Mouse (Mus musculus): Measurements from ENCODE around the gene Ly6g6e. TPM values are rescaled to one million over a fixed set of nuclear protein-coding genes. Genes with fewer than 3 reads are reported as not detected.

Gene Ly6g6e
- polyA plus RNA-seq, 1 experiment: 27.5 TPM

DNA sequence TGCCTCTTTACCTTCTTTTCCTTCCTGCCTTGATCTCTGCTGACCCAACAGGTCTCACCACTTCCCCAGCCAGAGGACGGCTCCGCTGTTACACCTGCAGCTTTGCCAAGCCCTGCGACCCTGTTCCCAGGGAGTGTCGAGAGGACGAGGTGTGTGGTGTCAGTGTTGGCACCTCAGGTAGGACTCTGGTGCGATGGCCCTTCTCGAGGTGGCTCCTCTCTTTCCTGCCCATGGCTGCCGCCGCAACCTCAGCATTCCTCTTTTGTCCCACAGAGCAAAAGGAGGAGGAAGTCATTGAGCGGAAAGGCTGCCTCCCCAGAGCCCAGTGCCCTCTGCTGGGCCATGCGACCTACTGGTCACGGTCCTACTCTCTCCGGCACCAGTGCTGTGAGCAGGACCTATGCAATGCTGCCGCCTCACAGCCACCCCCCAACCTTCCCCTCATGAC lies 1.1 kb downstream of the Ly6g6e start, which contains the start of gene Ly6g6d:
Gene Ly6g6d, minus strand, starts transcription at position 280 of the 448 bp plus-strand sequence.
- H3K4me3 ChIP-seq (ENCODE audit: low read depth, low read length): peak within 1 kb of the TSS; percentile 57
- H3K9ac ChIP-seq (ENCODE audit: low read depth, poor library complexity, severe bottlenecking): peak within 1 kb of the TSS; percentile 58
- no peaks in the 10 kb centered on the region for H3K27me3 ChIP-seq (ENCODE audit: control insufficient read depth, insufficient read depth, low read length, poor library complexity, severe bottlenecking)
- H3K27ac ChIP-seq (ENCODE audit: insufficient read depth, low read length): peak within 1 kb of the TSS; percentile 85
- peak; percentile 34 for TF ChIP-seq CTCF (IDR thresholded peaks at IDR 0.05; ENCODE audit: low read depth, low read length)
- TF ChIP-seq EP300 (IDR thresholded peaks at IDR 0.05; ENCODE audit: insufficient read depth, low read depth, low read length): no peak
- peaks cover 2% of the 10 kb centered on the region for H3K4me1 ChIP-seq (ENCODE audit: control insufficient read depth, insufficient read depth, low read length)
- H3K36me3 ChIP-seq (ENCODE audit: control insufficient read depth, insufficient read depth, low read length, poor library complexity, severe bottlenecking): no peaks in the 10 kb centered on the region
- no peaks in the 10 kb centered on the region for H3K9me3 ChIP-seq (replicated peaks; ENCODE audit: control insufficient read depth, insufficient read depth, low read length, poor library complexity, severe bottlenecking)

DNA sequence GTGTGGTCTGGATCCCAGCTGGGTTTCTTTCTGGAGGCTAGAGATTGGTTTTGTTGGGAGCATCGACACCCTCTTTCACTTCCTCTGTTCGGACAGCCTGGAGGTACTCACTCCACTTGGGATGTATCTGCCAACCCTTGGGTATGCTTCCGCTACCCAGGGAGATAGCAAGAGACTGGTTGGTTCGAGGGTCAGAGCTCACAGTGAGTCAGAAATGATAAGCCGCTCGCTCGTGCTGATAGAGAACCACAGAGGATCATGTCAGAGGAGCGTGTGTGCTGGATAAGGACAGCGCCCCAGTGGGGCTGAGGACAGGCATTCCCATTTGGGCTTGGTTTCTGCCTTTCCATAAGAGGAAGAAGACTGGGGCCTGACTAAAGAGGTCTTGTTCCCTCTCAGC lies 3.1 kb downstream of the Ly6g6e start:
- Histone ChIP-seq H3K4me3 (ENCODE audit: low read depth, low read length) (no peak overlapping the region), H3K27ac (ENCODE audit: insufficient read depth, low read length) (no peak overlapping the region), H3K27me3 (ENCODE audit: control insufficient read depth, insufficient read depth, low read length, poor library complexity, severe bottlenecking) (no peaks in the 10 kb centered on the region), H3K4me1 (ENCODE audit: control insufficient read depth, insufficient read depth, low read length) (peaks cover 2% of the 10 kb centered on the region), H3K9me3 (replicated peaks; ENCODE audit: control insufficient read depth, insufficient read depth, low read length, poor library complexity, severe bottlenecking) (no peaks in the 10 kb centered on the region), H3K9ac (ENCODE audit: low read depth, poor library complexity, severe bottlenecking) (no peak overlapping the region), H3K36me3 (ENCODE audit: control insufficient read depth, insufficient read depth, low read length, poor library complexity, severe bottlenecking) (no peaks in the 10 kb centered on the region)
- TF ChIP-seq EP300 (IDR thresholded peaks at IDR 0.05; ENCODE audit: insufficient read depth, low read depth, low read length) (no peak), CTCF (IDR thresholded peaks at IDR 0.05; ENCODE audit: low read depth, low read length) (no peak), POLR2A (IDR thresholded peaks at IDR 0.05; ENCODE audit: insufficient read depth, low read length) (no peak)

DNA sequence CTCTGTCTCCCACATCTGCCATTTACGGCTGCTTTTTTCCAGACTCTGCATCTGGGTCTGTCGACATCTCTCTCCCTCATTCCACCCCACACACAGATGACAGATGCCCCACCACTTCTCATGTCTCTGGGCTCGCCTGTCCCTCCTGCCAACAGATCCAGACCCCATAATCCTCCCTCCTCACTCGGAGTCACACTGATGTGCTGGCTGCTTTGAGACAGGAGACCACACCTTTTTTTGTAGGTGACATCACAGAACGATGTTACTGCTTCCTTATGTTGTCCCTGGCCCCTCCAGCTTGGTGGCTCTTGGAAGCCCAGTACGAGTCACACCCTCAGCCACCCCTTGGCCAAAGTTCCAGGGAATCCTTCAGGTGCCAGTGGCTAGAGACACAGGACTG lies 3.5 kb downstream of the Ly6g6e start:
- Histone ChIP-seq H3K36me3 (ENCODE audit: control insufficient read depth, insufficient read depth, low read length, poor library complexity, severe bottlenecking) (no peaks in the 10 kb centered on the region), H3K27me3 (ENCODE audit: control insufficient read depth, insufficient read depth, low read length, poor library complexity, severe bottlenecking) (no peaks in the 10 kb centered on the region), H3K4me3 (ENCODE audit: low read depth, low read length) (no peak overlapping the region), H3K4me1 (ENCODE audit: control insufficient read depth, insufficient read depth, low read length) (peaks cover 2% of the 10 kb centered on the region), H3K9me3 (replicated peaks; ENCODE audit: control insufficient read depth, insufficient read depth, low read length, poor library complexity, severe bottlenecking) (no peaks in the 10 kb centered on the region), H3K9ac (ENCODE audit: low read depth, poor library complexity, severe bottlenecking) (no peak overlapping the region), H3K27ac (ENCODE audit: insufficient read depth, low read length) (no peak overlapping the region)
- no peak for TF ChIP-seq CTCF (IDR thresholded peaks at IDR 0.05; ENCODE audit: low read depth, low read length)
- no peak for TF ChIP-seq EP300 (IDR thresholded peaks at IDR 0.05; ENCODE audit: insufficient read depth, low read depth, low read length)
- TF ChIP-seq POLR2A (IDR thresholded peaks at IDR 0.05; ENCODE audit: insufficient read depth, low read length): no peak

DNA sequence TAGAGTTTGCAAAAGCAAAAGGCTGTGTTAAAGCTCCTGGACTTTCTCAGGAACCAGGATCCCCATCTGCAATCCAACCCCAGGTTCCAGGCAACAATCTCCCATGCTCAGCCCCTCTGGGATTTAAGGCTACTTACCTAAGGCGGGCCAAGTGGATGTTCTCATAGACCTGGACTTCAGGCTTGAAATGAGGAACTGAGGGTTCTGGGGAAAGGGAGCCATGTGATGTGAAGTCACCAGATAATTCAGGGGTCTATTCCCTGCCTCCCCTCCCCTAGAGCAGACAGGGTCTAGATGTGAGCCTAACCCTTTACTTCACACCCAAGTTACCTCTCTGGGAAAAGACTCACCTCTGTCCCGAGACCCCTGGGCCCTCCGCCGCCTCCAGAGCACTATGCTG lies 4.0 kb downstream of the Ly6g6e start:
- H3K36me3 ChIP-seq (ENCODE audit: control insufficient read depth, insufficient read depth, low read length, poor library complexity, severe bottlenecking): no peaks in the 10 kb centered on the region
- TF ChIP-seq EP300 (IDR thresholded peaks at IDR 0.05; ENCODE audit: insufficient read depth, low read depth, low read length) (no peak), POLR2A (IDR thresholded peaks at IDR 0.05; ENCODE audit: insufficient read depth, low read length) (no peak)
- no peak overlapping the region for H3K9ac ChIP-seq (ENCODE audit: low read depth, poor library complexity, severe bottlenecking)
- no peak overlapping the region for H3K27ac ChIP-seq (ENCODE audit: insufficient read depth, low read length)
- no peak overlapping the region for H3K4me3 ChIP-seq (ENCODE audit: low read depth, low read length)
- H3K4me1 ChIP-seq (ENCODE audit: control insufficient read depth, insufficient read depth, low read length): peaks cover 2% of the 10 kb centered on the region
- H3K27me3 ChIP-seq (ENCODE audit: control insufficient read depth, insufficient read depth, low read length, poor library complexity, severe bottlenecking): no peaks in the 10 kb centered on the region
- H3K9me3 ChIP-seq (replicated peaks; ENCODE audit: control insufficient read depth, insufficient read depth, low read length, poor library complexity, severe bottlenecking): no peaks in the 10 kb centered on the region

DNA sequence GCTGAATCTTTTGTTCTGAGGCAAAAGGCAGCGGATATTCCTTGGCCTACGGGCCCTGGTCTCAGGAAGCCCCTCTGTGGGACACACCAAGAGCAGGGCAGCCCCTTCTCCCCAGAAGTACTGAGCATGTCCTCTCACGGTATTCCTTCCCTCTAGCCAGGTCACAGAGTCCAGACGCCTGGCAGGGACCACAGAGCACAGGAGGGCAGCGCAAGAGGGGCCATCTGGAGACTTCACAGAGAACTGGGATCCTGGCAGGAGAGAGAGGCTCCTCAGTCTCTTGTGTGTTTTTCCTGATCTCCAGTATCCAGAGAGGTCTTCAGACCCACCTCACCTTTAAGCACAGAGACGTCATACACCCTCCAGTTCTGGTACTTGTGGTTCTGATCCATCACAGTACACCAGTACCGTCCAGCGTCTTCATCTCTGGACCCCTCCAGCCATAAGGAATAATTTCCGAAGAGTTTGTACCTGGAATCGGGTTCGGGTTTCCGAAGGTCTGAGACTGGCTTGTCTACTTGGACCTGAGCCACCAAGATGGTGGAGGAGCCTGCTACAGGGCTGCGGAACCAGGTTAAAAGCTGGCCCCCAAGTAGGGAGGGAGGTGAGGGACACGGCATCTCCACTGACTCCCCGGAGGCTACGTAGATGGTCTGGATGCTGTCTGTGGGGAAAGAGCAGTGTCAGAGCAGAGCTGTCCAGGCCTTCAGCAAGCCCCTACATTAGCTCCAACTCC lies 6.3 kb downstream of the Ly6g6e start:
- H3K9ac ChIP-seq (ENCODE audit: low read depth, poor library complexity, severe bottlenecking): no peak overlapping the region
- no peak overlapping the region for H3K27ac ChIP-seq (ENCODE audit: insufficient read depth, low read length)
- H3K36me3 ChIP-seq (ENCODE audit: control insufficient read depth, insufficient read depth, low read length, poor library complexity, severe bottlenecking): no peaks in the 10 kb centered on the region
- TF ChIP-seq EP300 (IDR thresholded peaks at IDR 0.05; ENCODE audit: insufficient read depth, low read depth, low read length) (no peak), CTCF (IDR thresholded peaks at IDR 0.05; ENCODE audit: low read depth, low read length) (no peak), POLR2A (IDR thresholded peaks at IDR 0.05; ENCODE audit: insufficient read depth, low read length) (no peak)
- H3K9me3 ChIP-seq (replicated peaks; ENCODE audit: control insufficient read depth, insufficient read depth, low read length, poor library complexity, severe bottlenecking): no peaks in the 10 kb centered on the region
- no peak overlapping the region for H3K4me3 ChIP-seq (ENCODE audit: low read depth, low read length)
- no peaks in the 10 kb centered on the region for H3K4me1 ChIP-seq (ENCODE audit: control insufficient read depth, insufficient read depth, low read length)
- no peaks in the 10 kb centered on the region for H3K27me3 ChIP-seq (ENCODE audit: control insufficient read depth, insufficient read depth, low read length, poor library complexity, severe bottlenecking)

GRCm38 (mm10) chr17:35083929-35084497 lies 7.3 kb downstream of the Ly6g6e start:
- TF ChIP-seq CTCF (IDR thresholded peaks at IDR 0.05; ENCODE audit: low read depth, low read length) (no peak), POLR2A (IDR thresholded peaks at IDR 0.05; ENCODE audit: insufficient read depth, low read length) (no peak), EP300 (IDR thresholded peaks at IDR 0.05; ENCODE audit: insufficient read depth, low read depth, low read length) (no peak)
- no peak overlapping the region for H3K27ac ChIP-seq (ENCODE audit: insufficient read depth, low read length)
- H3K9ac ChIP-seq (ENCODE audit: low read depth, poor library complexity, severe bottlenecking): no peak overlapping the region
- no peak overlapping the region for H3K4me3 ChIP-seq (ENCODE audit: low read depth, low read length)
- H3K27me3 ChIP-seq (ENCODE audit: control insufficient read depth, insufficient read depth, low read length, poor library complexity, severe bottlenecking): no peaks in the 10 kb centered on the region
- H3K4me1 ChIP-seq (ENCODE audit: control insufficient read depth, insufficient read depth, low read length): no peaks in the 10 kb centered on the region
- H3K9me3 ChIP-seq (replicated peaks; ENCODE audit: control insufficient read depth, insufficient read depth, low read length, poor library complexity, severe bottlenecking): no peaks in the 10 kb centered on the region
- no peaks in the 10 kb centered on the region for H3K36me3 ChIP-seq (ENCODE audit: control insufficient read depth, insufficient read depth, low read length, poor library complexity, severe bottlenecking)
